Mouse (Mus musculus): Measurements from ENCODE around the gene Ppie. TPM values are rescaled to one million over a fixed set of nuclear protein-coding genes. Genes with fewer than 3 reads are reported as not detected.

Gene Ppie
- total and polyA plus RNA-seq, 2 experiments from 2014 or later, result 28.9 to 47.7 TPM

- TF ChIP-seq CTCF (IDR thresholded peaks at IDR 0.05; ENCODE audit: low read depth), result no peak
- Histone ChIP-seq H3K36me3 (ENCODE audit: insufficient read depth) (no peaks in the 10 kb centered on the region), H3K4me1 (ENCODE audit: insufficient read depth) (no peaks in the 10 kb centered on the region), H3K9ac (0 out of 2 replicates have a peak overlapping the region, but pooled peaks have one; percentile 10), H3K4me2 (ENCODE audit: low read depth) (peak overlapping the region; percentile 44), H3K4me3 (ENCODE audit: low read depth, low read length) (peak overlapping the region; percentile 25), H3K27ac (ENCODE audit: low read depth, low read length) (no peak overlapping the region), H3K9me3 (ENCODE audit: low read length) (no peaks in the 10 kb centered on the region), H3K27me3 (ENCODE audit: insufficient read depth, low read length) (peaks cover 20% of the 10 kb centered on the region)
- WGBS, result 27% methylated on average over 24 of the region's 24 CpGs
- 0 out of 2 replicates have a peak, but pooled peaks have one; percentile 12 for ATAC-seq
- no peak for DNase-seq
Observed at GRCm38 (mm10) chr4:123105451-123105790, 34.3 kb downstream of the Ppie start.

- peak; percentile 25; the same call in 1 of the 2 replicates for ATAC-seq
Observed at GRCm38 (mm10) chr4:123104651-123105450, 34.9 kb downstream of the Ppie start, which contains the start of gene Bmp8b. Gene Bmp8b, plus strand, starts transcription at chr4:123105165.

GRCm38 (mm10) chr4:123093869-123094268 is 45.9 kb downstream of the Ppie start:
- ATAC-seq, result no peak

More at GRCm38 (mm10) chr4:123104651-123105450, 34.9 kb downstream of the Ppie start, which contains the start of gene Bmp8b:
- 7% methylated on average over 73 of the region's 75 CpGs for WGBS
- Histone ChIP-seq H3K4me2 (ENCODE audit: low read depth) (peak within 1 kb of the TSS; percentile 44), H3K9ac (0 out of 2 replicates have a peak within 1 kb of the TSS, but pooled peaks have one; percentile 10), H3K27me3 (ENCODE audit: insufficient read depth, low read length) (peaks cover 20% of the 10 kb centered on the region), H3K4me1 (ENCODE audit: insufficient read depth) (no peaks in the 10 kb centered on the region), H3K36me3 (ENCODE audit: insufficient read depth) (no peaks in the 10 kb centered on the region), H3K9me3 (ENCODE audit: low read length) (no peaks in the 10 kb centered on the region), H3K27ac (ENCODE audit: low read depth, low read length) (no peak within 1 kb of the TSS), H3K4me3 (ENCODE audit: low read depth, low read length) (peak within 1 kb of the TSS; percentile 25)
- no peak for DNase-seq
- TF ChIP-seq CTCF (IDR thresholded peaks at IDR 0.05; ENCODE audit: low read depth), result no peak

GRCm38 (mm10) chr4:123093064-123093776 is 46.5 kb downstream of the Ppie start:
- no peak for ATAC-seq
- Histone ChIP-seq H3K9me3 (ENCODE audit: low read length) (no peaks in the 10 kb centered on the region), H3K27me3 (ENCODE audit: insufficient read depth, low read length) (no peaks in the 10 kb centered on the region), H3K4me3 (ENCODE audit: low read depth, low read length) (no peak overlapping the region), H3K4me2 (ENCODE audit: low read depth) (no peak overlapping the region), H3K27ac (ENCODE audit: low read depth, low read length) (no peak overlapping the region), H3K9ac (no peak overlapping the region), H3K36me3 (ENCODE audit: insufficient read depth) (no peaks in the 10 kb centered on the region), H3K4me1 (ENCODE audit: insufficient read depth) (no peaks in the 10 kb centered on the region)
- DNase-seq, result no peak
- TF ChIP-seq CTCF (IDR thresholded peaks at IDR 0.05; ENCODE audit: low read depth), result no peak
- WGBS, result 67% methylated on average over 17 of the region's 17 CpGs

More at GRCm38 (mm10) chr4:123093869-123094268, 45.9 kb downstream of the Ppie start:
- Histone ChIP-seq H3K27me3 (ENCODE audit: insufficient read depth, low read length) (no peaks in the 10 kb centered on the region), H3K4me3 (ENCODE audit: low read depth, low read length) (no peak overlapping the region), H3K27ac (ENCODE audit: low read depth, low read length) (no peak overlapping the region), H3K36me3 (ENCODE audit: insufficient read depth) (no peaks in the 10 kb centered on the region), H3K4me1 (ENCODE audit: insufficient read depth) (no peaks in the 10 kb centered on the region), H3K9ac (no peak overlapping the region), H3K9me3 (ENCODE audit: low read length) (no peaks in the 10 kb centered on the region), H3K4me2 (ENCODE audit: low read depth) (no peak overlapping the region)
- DNase-seq, result no peak
- no peak for TF ChIP-seq CTCF (IDR thresholded peaks at IDR 0.05; ENCODE audit: low read depth)
- 75% methylated on average over 9 of the region's 9 CpGs for WGBS

- no peak for TF ChIP-seq CTCF (IDR thresholded peaks at IDR 0.05; ENCODE audit: low read depth)
- H3K4me1 ChIP-seq (ENCODE audit: insufficient read depth), result no peaks in the 10 kb centered on the region
Observed at GRCm38 (mm10) chr4:123092621-123093020, 47.1 kb downstream of the Ppie start.

GRCm38 (mm10) chr4:123086381-123086780 is 53.4 kb downstream of the Ppie start:
- peak; percentile 18; the same call in 1 of the 2 replicates for TF ChIP-seq CTCF (IDR thresholded peaks at IDR 0.05; ENCODE audit: low read depth)
- WGBS, result 91% methylated on average over 4 of the region's 4 CpGs
- ATAC-seq (no peak), DNase-seq (no peak)
- H3K4me3 ChIP-seq (ENCODE audit: low read depth, low read length), result no peak overlapping the region
- no peaks in the 10 kb centered on the region for H3K27me3 ChIP-seq (ENCODE audit: insufficient read depth, low read length)
- no peaks in the 10 kb centered on the region for H3K9me3 ChIP-seq (ENCODE audit: low read length)
- H3K4me1 ChIP-seq (ENCODE audit: insufficient read depth), result no peaks in the 10 kb centered on the region
- H3K9ac ChIP-seq, result no peak overlapping the region
- no peak overlapping the region for H3K27ac ChIP-seq (ENCODE audit: low read depth, low read length)
- H3K36me3 ChIP-seq (ENCODE audit: insufficient read depth), result no peaks in the 10 kb centered on the region
- no peak overlapping the region for H3K4me2 ChIP-seq (ENCODE audit: low read depth)

More at GRCm38 (mm10) chr4:123092621-123093020, 47.1 kb downstream of the Ppie start:
- no peak for DNase-seq
- Histone ChIP-seq H3K27ac (ENCODE audit: low read depth, low read length) (no peak overlapping the region), H3K27me3 (ENCODE audit: insufficient read depth, low read length) (no peaks in the 10 kb centered on the region), H3K9ac (no peak overlapping the region), H3K4me3 (ENCODE audit: low read depth, low read length) (no peak overlapping the region), H3K9me3 (ENCODE audit: low read length) (no peaks in the 10 kb centered on the region), H3K36me3 (ENCODE audit: insufficient read depth) (no peaks in the 10 kb centered on the region), H3K4me2 (ENCODE audit: low read depth) (no peak overlapping the region)
- WGBS, result 74% methylated on average over 5 of the region's 5 CpGs
- no peak for ATAC-seq

GRCm38 (mm10) chr4:123085290-123085689 is 54.5 kb downstream of the Ppie start:
- TF ChIP-seq CTCF (IDR thresholded peaks at IDR 0.05; ENCODE audit: low read depth), result no peak
- H3K4me2 ChIP-seq (ENCODE audit: low read depth), result no peak overlapping the region
- WGBS, result 87% methylated on average over 2 of the region's 2 CpGs
- H3K9me3 ChIP-seq (ENCODE audit: low read length), result no peaks in the 10 kb centered on the region
- no peak overlapping the region for H3K9ac ChIP-seq
- no peaks in the 10 kb centered on the region for H3K4me1 ChIP-seq (ENCODE audit: insufficient read depth)
- ATAC-seq (no peak), DNase-seq (no peak)
- H3K4me3 ChIP-seq (ENCODE audit: low read depth, low read length), result no peak overlapping the region
- no peak overlapping the region for H3K27ac ChIP-seq (ENCODE audit: low read depth, low read length)
- no peaks in the 10 kb centered on the region for H3K36me3 ChIP-seq (ENCODE audit: insufficient read depth)
- no peaks in the 10 kb centered on the region for H3K27me3 ChIP-seq (ENCODE audit: insufficient read depth, low read length)

All from forebrain, postnatal 0 days (tissue).